Mouse (Mus musculus): Measurements from ENCODE around the gene Otud7a. TPM values are rescaled to one million over a fixed set of nuclear protein-coding genes. Genes with fewer than 3 reads are reported as not detected.
"Not testable (repeated sequence)": the region's sequence is repeated elsewhere in the genome, so short reads cannot be mapped to it uniquely, and the experiment has no call there.

The Otud7a gene
- total RNA-seq, 2 experiments from 2014 or later: 0.50 to 0.53 TPM

DNA sequence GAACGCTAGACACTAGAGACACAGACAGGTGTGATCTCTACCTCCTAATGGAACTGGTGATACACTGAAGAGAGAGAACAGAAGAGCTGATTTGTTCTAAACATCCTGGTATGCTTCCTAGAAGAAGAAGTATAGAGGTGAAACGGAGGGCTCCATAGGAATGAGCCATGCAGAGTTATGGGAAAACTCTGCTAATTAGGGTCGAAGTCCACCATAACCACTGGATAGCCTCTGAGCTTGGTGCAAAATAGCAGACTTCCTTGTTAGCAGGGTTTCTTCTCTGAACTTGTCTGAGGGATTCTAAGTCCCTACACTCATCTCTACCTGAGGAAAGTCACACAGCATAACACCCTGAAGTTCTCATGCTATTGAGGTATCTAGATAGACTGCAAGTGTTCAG, 114.4 kb downstream of the Otud7a start:
- no peak for DNase-seq

DNA sequence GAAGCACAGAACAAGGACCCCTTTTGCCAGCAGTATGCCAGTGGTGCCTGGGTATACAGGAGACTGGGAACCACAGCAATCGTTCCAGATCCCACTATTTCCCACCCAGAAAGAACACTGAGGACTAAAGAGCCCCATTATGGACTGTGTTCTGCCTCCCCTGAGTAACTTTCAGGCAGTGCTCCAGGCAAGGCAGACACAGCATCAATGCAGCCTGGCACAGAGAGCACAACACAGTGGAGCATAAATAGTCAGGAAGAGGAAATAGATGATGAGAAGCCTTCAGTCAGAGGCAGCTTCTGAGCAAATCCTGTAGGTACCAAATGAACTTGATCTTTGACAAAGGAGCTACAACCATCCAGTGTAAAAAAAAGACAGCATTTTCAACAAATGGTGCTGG, 115.1 kb downstream of the Otud7a start:
- no peak for DNase-seq

DNA sequence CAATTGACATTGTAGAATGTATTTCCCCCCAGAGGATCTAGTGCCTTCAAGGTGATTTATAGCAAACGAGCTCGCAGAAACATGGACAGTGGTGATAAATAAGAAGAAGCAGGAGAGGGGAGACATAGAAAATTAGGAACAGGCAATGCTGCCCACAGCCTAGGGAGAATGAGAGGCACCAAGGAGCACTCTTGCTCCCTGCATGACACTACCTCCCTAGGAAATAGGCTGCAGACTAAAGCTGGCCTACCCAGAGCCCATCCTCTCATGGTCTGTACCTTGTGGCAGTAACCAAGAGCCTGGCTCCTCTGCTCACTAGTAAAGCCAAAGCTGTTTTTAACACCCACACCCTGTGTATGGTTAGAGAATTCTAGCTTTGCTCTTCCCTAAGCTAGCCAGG, 138.8 kb downstream of the Otud7a start:
- DNase-seq: no peak

DNA sequence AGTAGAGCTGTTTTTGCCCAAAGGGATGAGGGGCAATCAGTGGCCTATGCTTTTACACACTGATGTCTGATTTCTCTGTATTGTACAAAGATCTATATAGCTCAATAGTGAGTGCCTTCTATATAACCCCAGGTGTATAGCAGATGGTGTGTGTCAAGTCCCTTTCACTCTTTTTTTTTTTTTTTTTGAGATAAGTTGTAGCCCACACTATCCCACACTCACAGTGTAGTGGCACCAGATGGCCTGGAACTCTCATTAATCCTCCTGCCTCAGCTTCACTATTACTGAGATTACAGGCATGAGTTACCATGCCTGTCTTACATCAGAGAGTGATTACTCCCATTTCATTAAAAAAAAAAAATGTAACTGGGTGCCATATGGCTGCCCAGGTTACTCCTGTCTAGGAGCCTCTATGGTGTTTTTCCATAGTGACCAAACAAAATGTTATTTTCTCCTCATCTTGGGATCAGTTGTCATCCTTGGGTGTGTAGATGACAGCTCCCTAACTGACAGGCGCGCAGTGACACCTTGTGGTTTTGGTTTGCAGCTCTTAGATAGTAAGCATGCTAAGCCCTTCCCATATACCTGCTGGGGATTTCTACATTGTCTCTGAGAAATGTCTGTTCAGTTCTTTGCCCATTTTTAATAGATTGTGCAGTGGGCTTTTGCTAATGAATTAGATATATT, 141.8 kb downstream of the Otud7a start:
- DNase-seq: no peak

DNA sequence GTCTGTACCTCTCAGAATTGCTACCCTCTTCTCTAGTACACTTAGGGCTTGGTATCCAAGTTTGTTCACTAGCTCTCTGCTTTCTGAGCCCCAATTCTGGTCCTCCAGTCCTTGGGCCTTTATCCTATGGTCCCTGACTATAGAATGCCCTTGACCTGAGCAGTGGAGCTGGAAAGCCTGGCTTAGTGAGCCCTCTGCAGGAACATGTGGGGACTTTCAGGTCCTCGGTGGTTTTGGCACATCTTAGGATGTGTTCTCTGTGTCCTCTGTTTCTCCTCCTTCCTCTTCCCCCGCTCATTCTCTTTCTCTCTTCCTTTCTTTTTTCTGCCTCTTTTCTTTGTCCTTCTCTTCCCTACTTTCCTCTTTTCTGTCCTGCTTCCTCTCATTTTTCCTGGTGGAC, 145.8 kb downstream of the Otud7a start:
- no peak for DNase-seq

DNA sequence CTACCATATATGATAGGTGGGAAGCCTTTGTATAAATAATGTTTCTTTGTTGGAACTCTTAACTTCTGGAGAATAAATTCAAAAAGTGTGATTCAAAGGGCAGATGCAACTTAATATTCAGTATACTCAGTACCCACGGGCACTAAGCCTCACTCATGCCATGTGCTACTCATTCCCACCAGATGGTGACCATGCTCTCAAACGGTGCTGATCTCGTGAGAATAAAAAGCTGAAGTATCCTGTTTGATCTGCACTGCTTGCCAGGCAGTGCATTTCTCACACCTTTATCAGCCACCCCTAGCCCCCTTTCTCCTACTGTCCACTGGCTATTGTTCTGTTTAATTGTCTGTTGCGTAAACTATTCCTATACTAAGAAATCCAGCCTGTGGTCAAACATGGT, 146.8 kb downstream of the Otud7a start:
- no peak for DNase-seq

DNA sequence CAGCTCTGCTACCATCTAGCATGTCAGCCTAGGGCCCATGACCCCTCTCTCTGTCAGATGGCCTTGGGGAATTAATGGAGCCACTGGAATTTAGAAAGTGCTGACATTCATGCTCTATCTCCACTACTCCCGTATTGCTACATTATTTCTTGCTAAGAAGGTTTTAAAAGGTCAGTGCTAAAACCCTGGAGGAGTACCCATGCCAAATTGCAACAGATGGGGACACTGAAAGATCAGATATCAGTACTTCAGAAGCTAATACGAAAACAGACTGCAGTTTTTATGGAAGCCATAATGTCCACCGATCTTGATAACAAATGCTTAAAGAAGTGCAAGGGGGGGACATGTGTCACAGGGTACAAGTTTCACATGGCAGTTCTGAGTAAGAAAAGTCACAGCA, 147.5 kb downstream of the Otud7a start:
- DNase-seq: no peak

DNA sequence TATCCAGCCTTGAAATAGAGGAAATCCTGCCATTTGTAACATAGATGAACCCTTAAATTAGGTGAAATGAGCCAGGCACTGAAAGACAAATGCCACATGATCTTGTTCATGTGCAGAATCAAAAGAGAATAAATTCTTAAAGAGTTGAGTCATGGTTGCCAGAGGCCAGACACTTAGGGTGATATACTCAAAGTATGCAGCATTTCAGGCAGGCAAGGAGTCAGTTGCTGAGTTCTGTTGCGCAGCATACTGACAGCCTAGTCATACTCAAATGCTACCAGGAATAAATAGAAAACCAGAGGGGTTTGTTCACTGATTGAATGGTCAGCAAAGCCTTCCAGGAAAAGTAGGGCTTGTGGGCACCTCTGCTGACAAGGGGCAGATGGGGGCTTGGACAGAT, 160.3 kb downstream of the Otud7a start:
- no peak for DNase-seq

DNA sequence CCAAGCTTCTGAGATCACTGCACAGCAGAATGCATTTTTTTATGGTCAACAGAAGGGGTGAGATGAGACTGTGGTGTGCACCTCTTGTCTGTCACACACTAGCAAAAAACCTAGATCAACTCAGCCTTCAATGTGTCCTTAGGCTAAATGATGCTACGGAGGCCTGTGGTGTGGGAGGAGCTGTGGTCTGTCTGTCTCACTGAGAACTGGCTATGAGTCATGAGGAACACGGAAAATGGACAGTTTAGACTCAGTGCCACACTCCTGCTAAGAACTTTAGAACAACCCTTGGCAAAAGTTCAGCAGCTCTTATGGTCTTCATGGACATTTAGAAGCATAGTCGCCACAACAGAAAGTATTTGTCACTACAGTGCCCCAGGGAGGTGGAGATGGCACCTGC, 172.5 kb downstream of the Otud7a start:
- no peak for DNase-seq

DNA sequence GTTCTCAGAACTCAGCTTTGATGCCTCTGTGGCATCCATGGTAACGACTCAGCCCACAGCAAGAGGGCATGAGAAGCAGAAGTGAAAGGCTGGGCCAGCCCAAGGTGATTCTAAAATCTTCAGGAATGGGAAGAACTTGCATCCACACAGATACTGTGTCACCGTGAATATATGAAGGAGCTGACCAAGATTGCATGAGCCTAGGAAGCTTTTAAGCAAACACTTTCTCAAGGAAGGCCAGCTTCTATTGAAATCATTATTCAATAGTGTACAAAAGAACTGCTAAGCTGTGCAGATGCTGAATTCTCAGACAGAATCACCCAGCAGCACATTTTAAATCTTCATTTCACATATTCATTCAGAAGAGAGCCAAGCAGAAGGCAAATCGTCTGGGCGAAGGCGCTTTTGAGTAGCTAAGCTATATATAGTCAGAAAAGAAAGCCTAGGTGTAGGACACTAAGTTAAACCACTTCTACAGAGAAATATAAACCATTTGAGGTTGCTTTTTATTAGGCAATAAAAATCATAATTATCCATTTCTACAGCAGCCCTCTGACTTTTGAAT, 176.3 kb downstream of the Otud7a start:
- no peak for DNase-seq

DNA sequence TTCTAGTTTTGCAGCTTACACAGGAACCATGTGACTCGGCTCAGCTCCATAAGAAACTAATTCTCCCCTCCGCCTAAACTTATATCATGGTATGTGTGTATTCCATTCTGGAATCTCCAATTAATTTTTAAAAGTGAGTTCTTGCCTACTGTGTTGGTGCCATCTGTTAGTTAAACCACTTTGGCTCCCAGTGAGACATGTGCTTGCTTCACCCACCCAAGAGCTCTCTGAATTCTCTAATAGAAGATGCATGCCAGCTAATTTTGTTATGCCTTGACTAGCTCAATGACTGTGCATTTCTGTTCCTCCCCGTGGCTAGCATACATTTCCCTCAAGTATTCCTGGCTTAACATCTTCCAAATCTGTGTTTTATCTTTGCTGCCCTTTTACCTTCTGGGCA, 193.1 kb downstream of the Otud7a start:
- no peak for DNase-seq

DNA sequence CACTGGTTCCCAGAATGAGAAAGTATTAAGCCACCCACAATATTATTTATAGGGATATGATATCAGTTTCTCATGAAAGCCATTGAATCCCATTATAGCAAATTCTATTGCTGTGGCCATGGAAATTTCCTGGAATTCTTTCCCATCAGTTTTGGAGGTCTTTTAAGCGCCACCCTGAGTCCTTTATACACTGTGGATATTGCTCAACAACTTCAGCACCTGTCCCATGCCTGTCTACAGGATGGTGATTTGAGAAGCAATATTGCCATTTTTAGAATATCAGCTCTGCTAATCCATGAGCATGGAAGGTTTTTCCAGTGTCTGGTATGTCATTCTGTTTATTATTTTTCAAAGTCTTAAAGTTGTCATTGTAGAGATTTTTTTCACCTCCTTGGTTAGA, 199.5 kb downstream of the Otud7a start:
- no peak for DNase-seq

DNA sequence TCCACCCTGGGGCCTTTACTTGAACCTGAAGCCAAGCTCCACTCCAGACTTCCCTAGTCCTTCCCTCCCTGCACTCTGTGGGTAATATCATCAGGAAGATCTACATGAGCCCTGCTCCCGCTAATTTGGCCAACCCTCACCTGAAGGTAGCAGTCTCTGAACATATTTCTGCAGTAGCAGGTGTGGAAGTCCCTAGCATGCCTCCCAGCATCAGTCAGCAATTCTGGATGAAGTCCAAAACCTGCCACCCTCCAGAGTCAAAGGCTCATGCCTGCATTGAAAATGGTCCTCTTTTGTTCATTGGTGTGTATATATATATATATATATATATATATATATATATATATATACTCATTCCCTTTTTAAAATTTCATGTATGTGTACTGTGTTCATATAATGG, 202.6 kb downstream of the Otud7a start:
- no peak for DNase-seq

DNA sequence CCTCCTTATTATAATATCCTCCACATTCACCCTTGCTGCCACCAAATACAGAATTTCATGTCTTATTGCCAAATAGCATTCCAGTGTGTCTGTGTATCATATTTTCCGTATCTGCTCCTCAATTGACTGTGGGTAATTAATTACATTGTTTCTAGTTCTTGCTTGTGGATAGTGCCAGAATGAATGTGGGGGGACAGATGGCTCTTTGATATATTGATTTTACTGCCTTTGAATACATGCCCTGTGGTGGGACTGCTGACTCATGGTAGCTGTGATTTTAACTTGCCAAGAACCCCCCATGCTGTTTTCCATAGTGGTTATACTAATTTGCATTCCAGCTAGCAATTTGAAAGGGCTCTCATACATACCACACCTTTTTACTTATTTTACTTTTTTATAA, 215.7 kb downstream of the Otud7a start:
- no peak for DNase-seq

DNA sequence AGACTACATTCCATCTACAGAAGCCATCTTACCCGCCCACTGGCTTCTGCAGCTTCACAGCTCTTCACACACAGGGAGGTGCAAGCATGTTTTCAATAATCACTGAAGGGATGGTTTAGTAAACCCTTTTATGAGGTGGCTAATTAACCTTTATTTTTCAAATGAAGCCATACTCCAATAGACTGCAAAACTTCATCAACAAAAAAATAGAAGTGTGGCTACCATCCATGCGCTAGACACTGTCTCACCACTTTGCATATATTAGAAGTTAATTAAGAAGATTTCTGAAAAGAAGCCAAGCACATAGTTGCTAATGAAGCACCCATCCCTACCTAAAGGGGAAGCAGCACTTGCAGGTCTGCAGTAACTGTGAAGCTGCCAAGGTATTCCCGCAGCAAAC, 218.2 kb downstream of the Otud7a start:
- no peak for DNase-seq

DNA sequence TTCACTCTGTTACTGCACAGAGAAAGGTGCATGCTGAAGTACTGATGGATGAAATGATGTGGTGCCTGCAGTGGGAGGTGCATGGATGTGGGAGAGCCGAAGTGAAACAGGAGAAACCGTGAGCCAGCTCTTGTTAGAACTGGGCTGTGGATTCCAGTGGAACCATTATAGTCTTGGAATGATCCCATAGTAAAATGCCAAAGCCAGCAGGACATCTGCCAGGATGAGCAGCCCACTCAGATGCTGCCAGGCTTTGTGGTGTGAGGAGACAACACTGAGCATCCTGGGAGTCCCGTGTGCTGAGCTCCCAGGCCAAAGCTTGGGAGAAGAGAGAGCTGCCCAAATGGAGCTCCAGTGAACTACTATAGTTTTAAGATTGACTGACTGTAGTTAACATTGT, 220.9 kb downstream of the Otud7a start:
- DNase-seq: no peak

DNA sequence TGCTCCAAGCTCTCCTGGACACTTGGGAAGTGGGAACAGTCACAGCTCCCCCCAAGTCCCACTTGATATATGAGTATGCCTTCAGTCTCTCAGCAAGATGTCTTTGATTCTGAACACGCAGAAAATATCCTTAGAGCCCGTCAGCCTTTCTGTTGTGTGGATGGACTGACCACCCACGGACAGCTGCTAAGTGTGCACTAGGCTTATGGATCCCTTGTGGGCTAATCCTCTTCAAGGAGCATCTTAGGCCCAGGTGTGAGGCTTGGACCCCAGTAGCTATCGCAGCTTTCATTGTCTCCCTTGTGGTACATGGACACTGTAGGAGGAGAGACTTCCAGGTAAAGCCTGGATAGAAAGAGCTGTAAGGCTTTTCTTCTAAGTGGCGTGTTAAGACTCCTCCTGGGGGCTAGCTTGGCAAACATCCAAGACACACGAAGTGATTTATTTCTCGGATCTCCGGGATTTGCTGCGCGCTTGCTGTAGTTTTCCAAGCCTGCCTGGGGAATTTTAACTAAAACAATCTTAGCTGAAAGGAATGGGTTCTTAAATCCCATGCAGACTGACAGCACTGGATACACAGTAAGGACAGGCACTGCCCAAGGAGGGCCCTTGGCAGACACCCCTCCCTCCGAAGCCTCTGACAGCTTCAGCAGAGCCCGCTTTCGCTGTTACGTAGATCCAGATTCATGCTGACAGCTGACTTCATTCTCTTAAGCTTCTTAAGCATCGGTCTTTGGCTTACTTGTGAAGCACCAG, 223.6 kb downstream of the Otud7a start:
- no peak for DNase-seq

DNA sequence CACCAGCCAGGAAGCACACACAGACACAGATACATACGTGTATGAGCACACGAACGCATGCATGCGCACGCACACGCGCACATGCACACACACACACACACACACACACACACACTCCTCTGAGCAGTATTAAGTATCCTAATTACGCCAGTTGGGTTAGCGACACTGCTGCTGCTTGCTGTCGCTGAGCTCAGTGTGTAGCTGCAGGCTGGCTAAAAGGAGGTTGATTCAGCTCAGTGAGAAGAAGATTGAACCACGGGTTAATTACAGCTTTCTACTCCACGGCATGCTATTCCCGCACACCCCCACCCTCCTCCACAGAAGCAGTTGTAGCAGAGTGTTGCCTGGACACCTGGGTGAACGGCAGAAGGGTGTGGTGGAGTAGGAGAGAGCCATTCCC, 224.4 kb downstream of the Otud7a start:
- DNase-seq: no peak

DNA sequence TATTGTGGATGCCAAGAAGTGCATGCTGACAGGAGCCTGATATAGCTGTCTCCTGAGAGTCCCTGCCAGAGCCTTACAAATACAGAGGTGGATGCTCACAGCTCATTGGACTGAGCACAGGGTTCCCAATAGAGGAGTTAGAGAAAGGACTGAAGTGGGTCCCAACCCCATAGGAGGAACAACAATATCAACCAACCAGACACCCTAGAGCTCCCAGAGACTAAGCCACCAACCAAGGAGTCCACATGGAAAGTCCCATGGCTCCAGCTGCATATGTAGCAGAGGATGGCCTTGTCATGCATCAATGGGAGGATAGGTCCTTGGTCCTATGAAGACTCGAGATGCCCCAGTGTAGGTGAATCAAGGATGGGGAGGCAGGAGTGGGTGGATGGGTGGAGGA, 226.4 kb downstream of the Otud7a start:
- DNase-seq: not testable (repeated sequence)

DNA sequence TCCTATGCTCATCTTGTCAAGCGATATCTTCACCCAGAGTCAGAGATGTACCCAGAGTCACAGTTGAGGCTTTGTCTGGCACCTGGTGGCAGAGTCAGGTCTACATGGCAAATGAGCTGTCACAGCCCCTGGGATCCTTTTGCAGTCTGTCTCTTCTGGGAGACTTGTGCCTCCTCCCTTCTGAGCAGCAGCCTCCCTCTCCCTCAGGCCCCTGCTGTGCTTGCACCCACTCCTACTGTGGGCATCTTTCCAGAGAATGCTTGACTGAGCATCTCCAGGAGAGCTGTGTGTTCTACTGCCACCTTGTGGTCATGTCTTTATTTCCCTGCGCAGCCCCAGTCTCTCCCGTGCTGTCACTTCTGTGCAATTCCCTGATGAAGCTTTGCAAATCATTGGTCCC, 227.4 kb downstream of the Otud7a start:
- DNase-seq: peak; percentile 43 to 67

DNA sequence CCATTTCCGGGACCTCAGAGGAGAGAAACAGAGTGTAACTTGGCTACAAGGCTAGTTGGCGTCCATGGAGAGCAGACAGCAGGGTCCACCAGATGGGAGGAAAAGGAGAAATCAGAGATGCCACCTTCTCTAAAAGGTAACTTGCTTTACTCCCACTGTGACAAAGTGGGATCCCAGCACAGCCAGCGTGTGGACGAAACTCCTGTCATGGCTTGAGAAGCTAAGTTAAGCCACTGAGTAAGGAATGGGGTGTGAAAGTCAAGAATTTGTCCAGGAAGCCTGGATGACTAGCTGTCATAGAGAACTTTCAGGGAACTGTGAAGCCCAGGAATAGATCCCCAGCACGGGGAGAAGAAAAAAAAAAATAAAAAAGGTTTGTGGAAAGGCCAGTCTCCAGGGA, 232.1 kb downstream of the Otud7a start:
- no peak for DNase-seq

DNA sequence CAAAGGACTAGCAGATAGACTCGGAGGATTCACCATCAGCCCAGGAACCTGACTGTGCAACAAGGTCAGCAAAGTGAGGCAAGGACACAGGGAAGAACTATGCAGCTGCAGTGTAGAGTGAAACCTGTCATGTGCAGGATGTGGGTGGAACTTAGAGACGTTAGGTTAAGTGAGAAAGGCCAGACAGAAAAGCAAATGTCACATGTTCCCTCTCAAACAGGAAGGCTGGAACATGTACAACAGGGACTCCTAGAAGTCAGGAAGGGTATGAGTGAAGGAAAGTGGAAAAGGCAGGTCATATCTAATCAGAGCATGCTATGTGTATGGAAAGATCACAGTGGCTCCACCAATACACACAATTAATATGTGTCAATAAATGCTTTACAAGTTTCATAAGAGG, 232.6 kb downstream of the Otud7a start:
- no peak for DNase-seq

DNA sequence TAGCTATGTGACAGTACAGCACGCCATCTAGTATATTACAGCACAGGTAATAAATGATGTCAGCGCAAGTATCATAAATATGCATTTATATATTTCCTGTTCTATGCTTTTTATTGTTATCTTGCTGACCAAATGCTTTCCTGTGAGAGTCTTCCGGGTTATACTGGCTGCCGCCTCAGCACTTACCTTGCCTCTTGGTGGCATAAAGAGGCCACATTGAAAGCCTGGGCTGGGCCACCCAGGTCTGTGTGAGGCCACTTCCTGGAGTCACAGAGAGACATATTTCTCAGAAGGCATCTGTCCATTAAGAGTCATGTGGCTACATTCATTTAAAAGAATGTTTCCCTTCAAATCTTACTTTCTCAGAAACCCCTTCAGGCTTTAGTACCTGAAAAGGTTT, 242.5 kb downstream of the Otud7a start:
- DNase-seq: no peak

DNA sequence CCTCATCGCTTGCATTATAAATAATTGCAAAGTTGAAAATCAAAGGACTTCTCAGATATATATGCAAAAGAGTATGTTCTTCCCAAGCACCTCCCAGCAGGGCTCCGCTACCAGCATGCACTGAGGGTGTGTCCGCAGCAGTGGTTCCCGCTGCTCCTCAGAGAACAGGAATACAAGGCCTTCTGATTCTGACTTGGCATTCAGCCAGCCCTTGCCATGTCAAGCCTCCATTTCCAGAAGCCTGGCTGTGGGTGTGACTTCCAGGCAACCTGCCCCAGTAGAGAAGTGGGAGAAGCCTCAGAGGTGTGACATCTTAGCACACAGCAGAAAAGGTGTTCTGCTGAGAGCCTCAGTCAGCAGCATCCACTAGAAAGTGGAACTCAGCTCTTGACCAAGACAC, 253.4 kb downstream of the Otud7a start:
- peak in 1 of 2 experiments; percentile 5 for DNase-seq

Measured in adrenal gland, postnatal 36 days (tissue).